Mouse (Mus musculus) spleen, adult 2 months (tissue): ENCODE results near the gene Larp4.

Source experiments
- CTCF ChIP-seq: fragments of 200-500 bp; IDR thresholded peaks from 2 replicates; pipeline ENCODE4 v1.5.1; 2011; ENCODE audit warnings: mild to moderate bottlenecking, inconsistent platforms; ENCODE audit not compliant: insufficient read depth, insufficient read length, insufficient replicate concordance; ENCODE audit errors: extremely low read depth
- POLR2A ChIP-seq: fragments of 200-500 bp; IDR thresholded peaks from 2 replicates; pipeline ENCODE4 v1.6.1; 2011; ENCODE audit warnings: low read depth, low read length, inconsistent platforms

DNA sequence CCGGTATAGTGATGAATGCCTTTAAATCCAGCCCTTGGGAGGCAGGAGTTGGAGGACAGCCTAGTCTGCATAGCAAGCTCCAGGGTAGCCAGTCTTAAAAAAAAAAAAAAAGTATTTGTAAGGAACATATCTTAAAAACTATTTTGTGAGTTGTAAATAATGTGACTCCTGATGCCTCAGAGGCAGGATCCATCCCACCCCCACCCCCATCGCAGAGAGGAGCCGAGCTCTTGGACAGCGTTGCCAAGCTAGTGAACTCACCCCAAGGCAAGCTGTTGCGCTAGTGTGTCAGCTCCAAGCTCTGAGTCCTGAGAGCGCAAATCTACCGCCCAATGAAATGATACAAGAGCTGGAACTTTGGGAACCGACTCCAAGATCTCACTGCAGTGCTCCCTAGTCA, 38.6 kb upstream of the Larp4 start:
- TF ChIP-seq POLR2A, result no peak
- no peak for TF ChIP-seq CTCF
